Mouse (Mus musculus): ENCODE measurements around the gene Mrpl4. TPM values are rescaled to one million over a fixed set of nuclear protein-coding genes. Genes with fewer than 3 reads are reported as not detected.

The Mrpl4 gene
- total and polyA plus RNA-seq, 3 experiments = 280 to 474 TPM; not detected in 1

- Histone ChIP-seq H3K27me3 (ENCODE audit: control insufficient read depth in 1 of 2, insufficient read depth in 2 of 2, low read length in 2 of 2) (no peaks in the 10 kb centered on the region), H3K36me3 (ENCODE audit: control insufficient read depth in 1 of 2, insufficient read depth in 2 of 2, low read length in 2 of 2) (peaks cover 0 to 11% of the 10 kb centered on the region in 2 experiments; a peak in 2 of 4 replicates), H3K4me1 (ENCODE audit: control insufficient read depth in 1 of 2, insufficient read depth in 2 of 2, low read length in 2 of 2) (peaks cover 8 to 36% of the 10 kb centered on the region in 2 experiments), H3K9ac (ENCODE audit: control insufficient read depth, low read depth, low read length, poor library complexity, severe bottlenecking) (peak overlapping the region; percentile 74), H3K9me3 (replicated peaks; ENCODE audit: insufficient read depth, low read length) (no peaks in the 10 kb centered on the region), H3K4me3 (ENCODE audit: control insufficient read depth in 1 of 2, insufficient read depth in 1 of 2, low read depth in 2 of 2, low read length in 2 of 2) (peak overlapping the region; percentile 64 to 73), H3K79me2 (ENCODE audit: control insufficient read depth, insufficient read depth, low read length, poor library complexity) (no peaks in the 10 kb centered on the region; the same call in 1 of the 2 replicates), H3K27ac (ENCODE audit: control insufficient read depth, low read depth, low read length) (peak overlapping the region; percentile 15; the same call in 1 of the 2 replicates)
- DNase-seq (ENCODE audit: low read depth, low spot score) = peak; percentile 95
- no peak for TF ChIP-seq ZMIZ1 (IDR thresholded peaks at IDR 0.05; ENCODE audit: low read depth, low read length)
- TF ChIP-seq NRF1 (IDR thresholded peaks at IDR 0.05; ENCODE audit: insufficient read depth, low read depth, low read length, poor library complexity, severe bottlenecking) = peak; percentile 51
- peak; percentile 53; the same call in 1 of the 2 replicates for TF ChIP-seq ETS1 (IDR thresholded peaks at IDR 0.05; ENCODE audit: low read depth, low read length)
- TF ChIP-seq MAX (IDR thresholded peaks at IDR 0.05; ENCODE audit: low read length) = peak; percentile 67
- TF ChIP-seq GATA1 (IDR thresholded peaks at IDR 0.05; ENCODE audit: low read depth, low read length) = peak; percentile 83
- TF ChIP-seq GABPA (IDR thresholded peaks at IDR 0.05; ENCODE audit: low read depth, low read length) = no peak
- no peak for TF ChIP-seq BHLHE40 (IDR thresholded peaks at IDR 0.05; ENCODE audit: borderline replicate concordance, low read depth, low read length)
- TF ChIP-seq ZNF384 (IDR thresholded peaks at IDR 0.05; ENCODE audit: low read depth, low read length) = no peak
- TF ChIP-seq MXI1 (IDR thresholded peaks at IDR 0.05; ENCODE audit: low read depth, low read length) = peak; percentile 86
- no peak for TF ChIP-seq USF1 (IDR thresholded peaks at IDR 0.05; ENCODE audit: low read depth, low read length)
- TF ChIP-seq MYC (IDR thresholded peaks at IDR 0.05; ENCODE audit: low read depth, low read length) = peak; percentile 68; the same call in 1 of the 2 replicates
- TF ChIP-seq ZC3H11A (IDR thresholded peaks at IDR 0.05; ENCODE audit: low read depth, low read length) = no peak
- no peak; the same call in 1 of the 2 replicates for TF ChIP-seq TAL1 (IDR thresholded peaks at IDR 0.05; ENCODE audit: low read length)
- peak; percentile 52; the same call in 1 of the 2 replicates for TF ChIP-seq ELF1 (IDR thresholded peaks at IDR 0.05; ENCODE audit: low read depth, low read length)
- TF ChIP-seq TCF12 (IDR thresholded peaks at IDR 0.05; ENCODE audit: low read depth, low read length) = 0 out of 2 replicates have a peak, but pooled peaks have one; percentile 42
- peak in 1 of 3 experiments; percentile 11; a peak in 1 of 6 replicates for TF ChIP-seq CTCF (IDR thresholded peaks at IDR 0.05 in 2 of 3, conservative IDR thresholded peaks at IDR 0.05 in 1 of 3; ENCODE audit: control insufficient read depth in 1 of 3, insufficient read depth in 1 of 3, low read depth in 2 of 3, low read length in 3 of 3, poor library complexity in 1 of 3, severe bottlenecking in 1 of 3)
- TF ChIP-seq CHD2 (IDR thresholded peaks at IDR 0.05; ENCODE audit: low read length) = no peak; the same call in 1 of the 2 replicates
- TF ChIP-seq MAFK (IDR thresholded peaks at IDR 0.05; ENCODE audit: borderline replicate concordance, low read depth, low read length) = no peak
- peak; percentile 70 for TF ChIP-seq SIN3A (IDR thresholded peaks at IDR 0.05; ENCODE audit: low read length)
- TF ChIP-seq MAZ (IDR thresholded peaks at IDR 0.05; ENCODE audit: low read depth, low read length) = 0 out of 2 replicates have a peak, but pooled peaks have one; percentile 42
- TF ChIP-seq E2F4 (IDR thresholded peaks at IDR 0.05; ENCODE audit: borderline replicate concordance, low read depth, low read length) = no peak
- TF ChIP-seq KAT2A (conservative IDR thresholded peaks at IDR 0.05; ENCODE audit: low read depth, low read length) = no peak
- no peak for TF ChIP-seq RAD21 (IDR thresholded peaks at IDR 0.05; ENCODE audit: low read depth, low read length)
- peak; percentile 4; the same call in 1 of the 2 replicates for TF ChIP-seq RCOR1 (IDR thresholded peaks at IDR 0.05; ENCODE audit: low read depth, low read length)
- no peak for TF ChIP-seq POLR2AphosphoS5 (IDR thresholded peaks at IDR 0.05; ENCODE audit: borderline replicate concordance, low read depth, low read length)
- peak; percentile 73; the same call in 1 of the 2 replicates for TF ChIP-seq CHD1 (IDR thresholded peaks at IDR 0.05; ENCODE audit: low read depth, low read length)
- TF ChIP-seq HCFC1 (IDR thresholded peaks at IDR 0.05; ENCODE audit: low read depth, low read length) = peak; percentile 64
- no peak for TF ChIP-seq JUND (IDR thresholded peaks at IDR 0.05; ENCODE audit: low read depth, low read length)
- peak; percentile 92; the same call in 1 of the 2 replicates for TF ChIP-seq UBTF (IDR thresholded peaks at IDR 0.05; ENCODE audit: borderline replicate concordance, insufficient read depth, low read depth, low read length)
- peak; percentile 27; the same call in 1 of the 2 replicates for TF ChIP-seq TBP (IDR thresholded peaks at IDR 0.05; ENCODE audit: low read depth, low read length)
- TF ChIP-seq NELFE (IDR thresholded peaks at IDR 0.05; ENCODE audit: low read depth, low read length) = 0 out of 2 replicates have a peak, but pooled peaks have one; percentile 30
- no peak for TF ChIP-seq MYB (IDR thresholded peaks at IDR 0.05; ENCODE audit: low read depth, low read length)
- no peak for TF ChIP-seq USF2 (IDR thresholded peaks at IDR 0.05; ENCODE audit: borderline replicate concordance in 1 of 2, insufficient read depth in 1 of 2, low read depth in 1 of 2, low read length in 2 of 2)
- 0 out of 2 replicates have a peak, but pooled peaks have one; percentile 1 for TF ChIP-seq SMC3 (IDR thresholded peaks at IDR 0.05; ENCODE audit: low read depth, low read length)
- peak in 1 of 2 experiments; percentile 44; a peak in 1 of 4 replicates for TF ChIP-seq POLR2A (IDR thresholded peaks at IDR 0.05; ENCODE audit: control insufficient read depth in 1 of 2, insufficient read depth in 1 of 2, low read depth in 1 of 2, low read length in 2 of 2, poor library complexity in 1 of 2)
These were observed 26.9 kb upstream of the Mrpl4 start for GRCm38 (mm10) chr9:20975431-20976215.
